Mouse (Mus musculus) liver, embryonic 14.5 days (tissue): Measurements from ENCODE around the gene Nsd1.

Experiments
- CTCF ChIP-seq: IDR thresholded peaks from 2 replicates; pipeline ENCODE4 v1.5.1; 2016; ENCODE audit warnings: antibody characterized with exemption, low read depth, control low read depth
- EP300 ChIP-seq: IDR thresholded peaks from 2 replicates; pipeline ENCODE4 v1.6.1; 2016; ENCODE audit warnings: antibody characterized with exemption, low read depth

GRCm38 (mm10) chr13:55277646-55278045, 68.1 kb downstream of the Nsd1 start:
- TF ChIP-seq CTCF = no peak
- no peak for TF ChIP-seq EP300
